Mouse (Mus musculus): ENCODE data around the gene Igsf9b. TPM values are rescaled to one million over a fixed set of nuclear protein-coding genes. Genes with fewer than 3 reads are reported as not detected.
A peak's percentile ranks its signal among the peaks of the same experiment; 100 is the strongest.

The Igsf9b gene
- polyA plus RNA-seq, 1 experiment from 2014 or later = 4.2 TPM

GRCm38 (mm10) chr9:27299286-27300187 lies 533 bp downstream of the Igsf9b start:
- under 1% methylated on average over 68 of the region's 68 CpGs for WGBS

GRCm38 (mm10) chr9:27300188-27300691 lies 1.2 kb downstream of the Igsf9b start:
- peak; percentile 54 for DNase-seq (ENCODE audit: low spot score)
- Histone ChIP-seq H3K4me3 (peak overlapping the region; percentile 79), H3K27ac (replicated peaks) (peak overlapping the region; percentile 67; the same call in 1 of the 2 replicates), H3K9me3 (no peaks in the 10 kb centered on the region), H3K27me3 (replicated peaks; ENCODE audit: low read depth, poor library complexity, severe bottlenecking) (peaks cover 49% of the 10 kb centered on the region), H3K36me3 (replicated peaks) (no peaks in the 10 kb centered on the region), H3K4me1 (peaks cover 66% of the 10 kb centered on the region)
- WGBS = under 1% methylated on average over 32 of the region's 32 CpGs

More at GRCm38 (mm10) chr9:27299286-27300187, 533 bp downstream of the Igsf9b start:
- H3K27me3 ChIP-seq (replicated peaks; ENCODE audit: low read depth, poor library complexity, severe bottlenecking) = peaks cover 49% of the 10 kb centered on the region
- peaks cover 61% of the 10 kb centered on the region for H3K4me1 ChIP-seq
- peak; percentile 43 for DNase-seq (ENCODE audit: low spot score)
- peak overlapping the region; percentile 79 for H3K4me3 ChIP-seq
- H3K36me3 ChIP-seq (replicated peaks) = no peaks in the 10 kb centered on the region
- peak overlapping the region; percentile 67 for H3K27ac ChIP-seq (replicated peaks)
- no peaks in the 10 kb centered on the region for H3K9me3 ChIP-seq

GRCm38 (mm10) chr9:27300698-27301097 lies 1.7 kb downstream of the Igsf9b start:
- Histone ChIP-seq H3K9me3 (no peaks in the 10 kb centered on the region), H3K27ac (replicated peaks) (no peak overlapping the region), H3K4me3 (peak overlapping the region; percentile 79), H3K27me3 (replicated peaks; ENCODE audit: low read depth, poor library complexity, severe bottlenecking) (peaks cover 49% of the 10 kb centered on the region), H3K4me1 (peaks cover 66% of the 10 kb centered on the region), H3K36me3 (replicated peaks) (no peaks in the 10 kb centered on the region)
- DNase-seq (ENCODE audit: low spot score) = no peak
- WGBS = 6% methylated on average over 4 of the region's 4 CpGs

- Histone ChIP-seq H3K27ac (replicated peaks) (no peak overlapping the region), H3K36me3 (replicated peaks) (no peaks in the 10 kb centered on the region), H3K9me3 (no peaks in the 10 kb centered on the region), H3K4me3 (peak overlapping the region; percentile 28; the same call in 1 of the 2 replicates), H3K27me3 (replicated peaks; ENCODE audit: low read depth, poor library complexity, severe bottlenecking) (peaks cover 49% of the 10 kb centered on the region), H3K4me1 (peaks cover 71% of the 10 kb centered on the region)
- DNase-seq (ENCODE audit: low spot score) = peak; percentile 81
- 34% methylated on average over 5 of the region's 5 CpGs for WGBS
Observed at GRCm38 (mm10) chr9:27301486-27301885, 2.5 kb downstream of the Igsf9b start.

GRCm38 (mm10) chr9:27302291-27302690 lies 3.3 kb downstream of the Igsf9b start:
- Histone ChIP-seq H3K4me3 (0 out of 2 replicates have a peak overlapping the region, but pooled peaks have one; percentile 18), H3K36me3 (replicated peaks) (no peaks in the 10 kb centered on the region), H3K27ac (replicated peaks) (no peak overlapping the region), H3K4me1 (peaks cover 79% of the 10 kb centered on the region), H3K9me3 (no peaks in the 10 kb centered on the region), H3K27me3 (replicated peaks; ENCODE audit: low read depth, poor library complexity, severe bottlenecking) (peaks cover 48% of the 10 kb centered on the region)
- 48% methylated on average over 5 of the region's 5 CpGs for WGBS
- DNase-seq (ENCODE audit: low spot score) = no peak

GRCm38 (mm10) chr9:27303571-27304484 lies 4.8 kb downstream of the Igsf9b start:
- 46% methylated on average over 17 of the region's 17 CpGs for WGBS
- no peak for DNase-seq (ENCODE audit: low spot score)
- no peak overlapping the region; the same call in 1 of the 2 replicates for H3K27ac ChIP-seq (replicated peaks)
- H3K4me1 ChIP-seq = peaks cover 87% of the 10 kb centered on the region
- H3K27me3 ChIP-seq (replicated peaks; ENCODE audit: low read depth, poor library complexity, severe bottlenecking) = peaks cover 39% of the 10 kb centered on the region
- H3K9me3 ChIP-seq = no peaks in the 10 kb centered on the region
- no peak overlapping the region for H3K4me3 ChIP-seq
- H3K36me3 ChIP-seq (replicated peaks) = no peaks in the 10 kb centered on the region

- no peak overlapping the region for H3K4me3 ChIP-seq
- H3K27ac ChIP-seq (replicated peaks) = no peak overlapping the region
- no peaks in the 10 kb centered on the region for H3K36me3 ChIP-seq (replicated peaks)
- peaks cover 83% of the 10 kb centered on the region for H3K4me1 ChIP-seq
- no peak for DNase-seq (ENCODE audit: low spot score)
- H3K27me3 ChIP-seq (replicated peaks; ENCODE audit: low read depth, poor library complexity, severe bottlenecking) = peaks cover 33% of the 10 kb centered on the region
- no peaks in the 10 kb centered on the region for H3K9me3 ChIP-seq
- 70% methylated on average over 5 of the region's 5 CpGs for WGBS
Observed at GRCm38 (mm10) chr9:27304485-27305102, 5.6 kb downstream of the Igsf9b start.

GRCm38 (mm10) chr9:27305502-27305901 lies 6.5 kb downstream of the Igsf9b start:
- DNase-seq (ENCODE audit: low spot score) = no peak
- peaks cover 24% of the 10 kb centered on the region for H3K27me3 ChIP-seq (replicated peaks; ENCODE audit: low read depth, poor library complexity, severe bottlenecking)
- H3K27ac ChIP-seq (replicated peaks) = no peak overlapping the region
- H3K9me3 ChIP-seq = no peaks in the 10 kb centered on the region
- peaks cover 74% of the 10 kb centered on the region for H3K4me1 ChIP-seq
- 63% methylated on average over 3 of the region's 3 CpGs for WGBS
- H3K36me3 ChIP-seq (replicated peaks) = no peaks in the 10 kb centered on the region
- H3K4me3 ChIP-seq = no peak overlapping the region

GRCm38 (mm10) chr9:27306642-27307041 lies 7.6 kb downstream of the Igsf9b start:
- WGBS = 35% methylated on average over 4 of the region's 4 CpGs
- Histone ChIP-seq H3K4me3 (no peak overlapping the region), H3K4me1 (peaks cover 63% of the 10 kb centered on the region), H3K9me3 (no peaks in the 10 kb centered on the region), H3K27me3 (replicated peaks; ENCODE audit: low read depth, poor library complexity, severe bottlenecking) (peaks cover 13% of the 10 kb centered on the region), H3K36me3 (replicated peaks) (peaks cover 6% of the 10 kb centered on the region; the same call in 1 of the 2 replicates), H3K27ac (replicated peaks) (no peak overlapping the region)
- no peak for DNase-seq (ENCODE audit: low spot score)

GRCm38 (mm10) chr9:27307265-27307664 lies 8.3 kb downstream of the Igsf9b start:
- WGBS = 4% methylated on average over 3 of the region's 3 CpGs
- DNase-seq (ENCODE audit: low spot score) = no peak
- H3K4me1 ChIP-seq = peaks cover 57% of the 10 kb centered on the region

GRCm38 (mm10) chr9:27308045-27308444 lies 9.0 kb downstream of the Igsf9b start:
- H3K9me3 ChIP-seq = no peaks in the 10 kb centered on the region
- no peak overlapping the region for H3K4me3 ChIP-seq
- peak; percentile 75 for DNase-seq (ENCODE audit: low spot score)
- WGBS = 30% methylated on average over 7 of the region's 7 CpGs
- peaks cover 10% of the 10 kb centered on the region; the same call in 1 of the 2 replicates for H3K36me3 ChIP-seq (replicated peaks)
- no peak overlapping the region for H3K27ac ChIP-seq (replicated peaks)
- H3K27me3 ChIP-seq (replicated peaks; ENCODE audit: low read depth, poor library complexity, severe bottlenecking) = no peaks in the 10 kb centered on the region
- H3K4me1 ChIP-seq = peaks cover 49% of the 10 kb centered on the region

More at GRCm38 (mm10) chr9:27307265-27307664, 8.3 kb downstream of the Igsf9b start:
- peaks cover 7% of the 10 kb centered on the region for H3K27me3 ChIP-seq (replicated peaks; ENCODE audit: low read depth, poor library complexity, severe bottlenecking)
- no peak overlapping the region for H3K27ac ChIP-seq (replicated peaks)
- H3K4me3 ChIP-seq = no peak overlapping the region
- H3K9me3 ChIP-seq = no peaks in the 10 kb centered on the region
- H3K36me3 ChIP-seq (replicated peaks) = peaks cover 9% of the 10 kb centered on the region; the same call in 1 of the 2 replicates
